Mouse (Mus musculus): ENCODE data around the gene Aff3. TPM values are rescaled to one million over a fixed set of nuclear protein-coding genes. Genes with fewer than 3 reads are reported as not detected.
A peak's percentile ranks its signal among the peaks of the same experiment; 100 is the strongest.

Aff3 gene
- polyA plus RNA-seq, 1 experiment, result 2.2 TPM

GRCm38 (mm10) chr1:38213377-38213776 is 451.4 kb downstream of the Aff3 start:
- no peak overlapping the region for H3K27ac ChIP-seq (ENCODE audit: insufficient read depth, low read depth, low read length)
- TF ChIP-seq CTCF (conservative IDR thresholded peaks at IDR 0.05; ENCODE audit: insufficient read depth, insufficient read length, low read depth, low read length), result no peak
- no peak for TF ChIP-seq POLR2A (IDR thresholded peaks at IDR 0.05; ENCODE audit: low read depth, low read length)
- no peak for DNase-seq
- H3K4me3 ChIP-seq (ENCODE audit: insufficient read depth, low read depth, low read length), result no peak overlapping the region
- 61% methylated on average over 3 of the region's 3 CpGs for WGBS
- H3K27me3 ChIP-seq (replicated peaks; ENCODE audit: control insufficient read depth, insufficient read depth, low read length), result no peaks in the 10 kb centered on the region
- no peaks in the 10 kb centered on the region for H3K4me1 ChIP-seq (ENCODE audit: control insufficient read depth, insufficient read depth, low read length)
- H3K36me3 ChIP-seq (ENCODE audit: control insufficient read depth, insufficient read depth, low read length), result no peaks in the 10 kb centered on the region

- Histone ChIP-seq H3K4me1 (ENCODE audit: control insufficient read depth, insufficient read depth, low read length) (no peaks in the 10 kb centered on the region), H3K4me3 (ENCODE audit: insufficient read depth, low read depth, low read length) (no peak overlapping the region), H3K27me3 (replicated peaks; ENCODE audit: control insufficient read depth, insufficient read depth, low read length) (no peaks in the 10 kb centered on the region), H3K27ac (ENCODE audit: insufficient read depth, low read depth, low read length) (no peak overlapping the region), H3K36me3 (ENCODE audit: control insufficient read depth, insufficient read depth, low read length) (no peaks in the 10 kb centered on the region)
- no peak for DNase-seq
- 77% methylated on average over 5 of the region's 5 CpGs for WGBS
- TF ChIP-seq CTCF (conservative IDR thresholded peaks at IDR 0.05; ENCODE audit: insufficient read depth, insufficient read length, low read depth, low read length) (no peak), POLR2A (IDR thresholded peaks at IDR 0.05; ENCODE audit: low read depth, low read length) (no peak)
Observed at GRCm38 (mm10) chr1:38212386-38212785, 452.4 kb downstream of the Aff3 start.

GRCm38 (mm10) chr1:38202475-38203183 is 462.1 kb downstream of the Aff3 start:
- DNase-seq, result peak; percentile 74
- Histone ChIP-seq H3K27ac (ENCODE audit: insufficient read depth, low read depth, low read length) (no peak overlapping the region), H3K4me1 (ENCODE audit: control insufficient read depth, insufficient read depth, low read length) (0 out of 2 replicates have a peak, but pooled peaks cover 4% of the 10 kb centered on the region), H3K4me3 (ENCODE audit: insufficient read depth, low read depth, low read length) (no peak overlapping the region), H3K36me3 (ENCODE audit: control insufficient read depth, insufficient read depth, low read length) (no peaks in the 10 kb centered on the region), H3K27me3 (replicated peaks; ENCODE audit: control insufficient read depth, insufficient read depth, low read length) (no peaks in the 10 kb centered on the region)
- WGBS, result 38% methylated on average over 10 of the region's 10 CpGs
- TF ChIP-seq CTCF (conservative IDR thresholded peaks at IDR 0.05; ENCODE audit: insufficient read depth, insufficient read length, low read depth, low read length) (peak; percentile 74), POLR2A (IDR thresholded peaks at IDR 0.05; ENCODE audit: low read depth, low read length) (no peak)

- TF ChIP-seq POLR2A (IDR thresholded peaks at IDR 0.05; ENCODE audit: low read depth, low read length) (no peak), CTCF (conservative IDR thresholded peaks at IDR 0.05; ENCODE audit: insufficient read depth, insufficient read length, low read depth, low read length) (no peak)
- H3K4me1 ChIP-seq (ENCODE audit: control insufficient read depth, insufficient read depth, low read length), result 0 out of 2 replicates have a peak, but pooled peaks cover 4% of the 10 kb centered on the region
- H3K4me3 ChIP-seq (ENCODE audit: insufficient read depth, low read depth, low read length), result no peak overlapping the region
- 80% methylated on average over 3 of the region's 3 CpGs for WGBS
- H3K27me3 ChIP-seq (replicated peaks; ENCODE audit: control insufficient read depth, insufficient read depth, low read length), result no peaks in the 10 kb centered on the region
- H3K36me3 ChIP-seq (ENCODE audit: control insufficient read depth, insufficient read depth, low read length), result no peaks in the 10 kb centered on the region
- no peak overlapping the region for H3K27ac ChIP-seq (ENCODE audit: insufficient read depth, low read depth, low read length)
- no peak for DNase-seq
Observed at GRCm38 (mm10) chr1:38201796-38202195, 463.0 kb downstream of the Aff3 start.

- no peak overlapping the region for H3K4me3 ChIP-seq (ENCODE audit: insufficient read depth, low read depth, low read length)
- H3K27ac ChIP-seq (ENCODE audit: insufficient read depth, low read depth, low read length), result no peak overlapping the region
- 0 out of 2 replicates have a peak, but pooled peaks cover 4% of the 10 kb centered on the region for H3K4me1 ChIP-seq (ENCODE audit: control insufficient read depth, insufficient read depth, low read length)
- H3K36me3 ChIP-seq (ENCODE audit: control insufficient read depth, insufficient read depth, low read length), result no peaks in the 10 kb centered on the region
- TF ChIP-seq POLR2A (IDR thresholded peaks at IDR 0.05; ENCODE audit: low read depth, low read length), result no peak
- TF ChIP-seq CTCF (conservative IDR thresholded peaks at IDR 0.05; ENCODE audit: insufficient read depth, insufficient read length, low read depth, low read length), result no peak
- DNase-seq, result no peak
- no peaks in the 10 kb centered on the region for H3K27me3 ChIP-seq (replicated peaks; ENCODE audit: control insufficient read depth, insufficient read depth, low read length)
- 66% methylated on average over 17 of the region's 17 CpGs for WGBS
Observed at GRCm38 (mm10) chr1:38199669-38200635, 464.8 kb downstream of the Aff3 start.

GRCm38 (mm10) chr1:38198393-38199029 is 466.2 kb downstream of the Aff3 start:
- no peak overlapping the region for H3K4me3 ChIP-seq (ENCODE audit: insufficient read depth, low read depth, low read length)
- 86% methylated on average over 15 of the region's 15 CpGs for WGBS
- no peaks in the 10 kb centered on the region for H3K27me3 ChIP-seq (replicated peaks; ENCODE audit: control insufficient read depth, insufficient read depth, low read length)
- H3K4me1 ChIP-seq (ENCODE audit: control insufficient read depth, insufficient read depth, low read length), result 0 out of 2 replicates have a peak, but pooled peaks cover 4% of the 10 kb centered on the region
- no peaks in the 10 kb centered on the region for H3K36me3 ChIP-seq (ENCODE audit: control insufficient read depth, insufficient read depth, low read length)
- DNase-seq, result no peak
- no peak for TF ChIP-seq POLR2A (IDR thresholded peaks at IDR 0.05; ENCODE audit: low read depth, low read length)
- TF ChIP-seq CTCF (conservative IDR thresholded peaks at IDR 0.05; ENCODE audit: insufficient read depth, insufficient read length, low read depth, low read length), result no peak
- H3K27ac ChIP-seq (ENCODE audit: insufficient read depth, low read depth, low read length), result no peak overlapping the region
